Mouse (Mus musculus): ENCODE measurements at regions not wholly inside any gene's neighbourhood (a gene's known extent, or its start where the extent isn't known, plus 50 kb on each side); places are given as distances from the start of the nearest gene placed in this dataset.

- no peak for DNase-seq
Measured at GRCm38 (mm10) chr7:67814861-67815260, 55.3 kb upstream of the Synm start.

Data from thymus, adult 18-20 months (tissue).